Mouse (Mus musculus) midbrain, postnatal 0 days (tissue): ENCODE data around the gene T2. TPM values are rescaled to one million over a fixed set of nuclear protein-coding genes. Genes with fewer than 3 reads are reported as not detected.

Experiments
- ATAC-seq: fragments of 200-750 bp; cut with Nextera tagmentation; 2 replicates; pipeline ENCODE4 v1.8.0; 2017; ENCODE audit warnings: moderate number of reproducible peaks, mild to moderate bottlenecking, moderate TSS enrichment, moderate library complexity; ENCODE audit not compliant: low FRiP score
- DNase-seq: peaks from one replicate; pipeline ENCODE4 v3.0.0-alpha.2; 2015; ENCODE audit warnings: low spot score
- H3K27ac ChIP-seq: fragments of 300-500 bp; sonication (generic); 2 replicates; pipeline ENCODE4 v1.5.1; 2014; ENCODE audit warnings: low read depth, mild to moderate bottlenecking, low read length, mixed read lengths
- H3K27me3 ChIP-seq: fragments of 300-500 bp; sonication (generic); 2 replicates; pipeline ENCODE4 v1.6.1; 2014; ENCODE audit warnings: low read length, control low read depth, mixed read lengths; ENCODE audit not compliant: insufficient read depth
- H3K36me3 ChIP-seq: fragments of 300-500 bp; sonication (generic); 2 replicates; pipeline ENCODE4 v1.6.1; 2014; ENCODE audit warnings: low read length, control low read depth, mixed read lengths; ENCODE audit not compliant: insufficient read depth
- H3K4me1 ChIP-seq: fragments of 300-500 bp; sonication (generic); 2 replicates; pipeline ENCODE4 v1.6.1; 2014; ENCODE audit warnings: mild to moderate bottlenecking, control low read depth, antibody characterized with exemption, low read length, mixed read lengths; ENCODE audit not compliant: insufficient read depth
- H3K4me2 ChIP-seq: fragments of 300-500 bp; sonication (generic); 2 replicates; pipeline ENCODE4 v1.6.1; 2014; ENCODE audit warnings: low read depth, mild to moderate bottlenecking, low read length, mixed read lengths; ENCODE audit not compliant: poor library complexity, severe bottlenecking
- H3K4me3 ChIP-seq: fragments of 300-500 bp; sonication (generic); 2 replicates; pipeline ENCODE4 v1.5.1; 2014; ENCODE audit warnings: low read depth, mild to moderate bottlenecking, low read length, moderate library complexity
- H3K9ac ChIP-seq: fragments of 300-500 bp; sonication (generic); replicated peaks from 2 replicates; pipeline ENCODE4 v1.6.1; 2014; ENCODE audit warnings: mild to moderate bottlenecking, low read length, moderate library complexity, mixed read lengths; ENCODE audit not compliant: poor library complexity, severe bottlenecking
- H3K9me3 ChIP-seq: fragments of 300-500 bp; sonication (generic); 2 replicates; pipeline ENCODE4 v1.6.1; 2016; ENCODE audit warnings: low read length, control low read depth
- CTCF ChIP-seq: IDR thresholded peaks from 2 replicates; pipeline ENCODE4 v1.5.1; 2016; ENCODE audit warnings: antibody characterized with exemption, mild to moderate bottlenecking
- WGBS: fragments of 180-500 bp; shearing (Covaris S2); extraction: QIAGEN DNeasy Blood & Tissue Kit; methylation state at CpG from one replicate; pipeline ENCODE4 v1.1.7; 2014; 5-methylcytosine and 5-hydroxymethylcytosine counted together
- polyA plus RNA-seq: library from polyadenylated mRNA; unstranded; fragments of >200 nt; fragmentation: Nextera tagmentation; extraction: Ambion mirVana; gene quantifications from 2 replicates; pipeline ENCODE4 v1.2.1, GENCODE M21; 2015
- total RNA-seq: library from RNA; depleted of rRNA; stranded (reverse); fragments of >200 nt; gene quantifications from 2 replicates; pipeline ENCODE4 v1.2.3, GENCODE M21; 2014; rRNA removed

Gene T2
- total and polyA plus RNA-seq, 2 experiments from 2014 or later = 0.38 to 0.81 TPM

GRCm38 (mm10) chr17:8463482-8464128 is 107.8 kb downstream of the T2 start:
- Histone ChIP-seq H3K27me3 (no peaks in the 10 kb centered on the region), H3K4me3 (no peak overlapping the region), H3K27ac (no peak overlapping the region), H3K9ac (no peak overlapping the region), H3K4me1 (no peaks in the 10 kb centered on the region), H3K9me3 (no peaks in the 10 kb centered on the region), H3K36me3 (no peaks in the 10 kb centered on the region), H3K4me2 (no peak overlapping the region)
- peak; percentile 96 for TF ChIP-seq CTCF
- DNase-seq (peak; percentile 92), ATAC-seq (peak; percentile 61; the same call in 1 of the 2 replicates)
- 28% methylated on average over 9 of the region's 9 CpGs for WGBS

DNA sequence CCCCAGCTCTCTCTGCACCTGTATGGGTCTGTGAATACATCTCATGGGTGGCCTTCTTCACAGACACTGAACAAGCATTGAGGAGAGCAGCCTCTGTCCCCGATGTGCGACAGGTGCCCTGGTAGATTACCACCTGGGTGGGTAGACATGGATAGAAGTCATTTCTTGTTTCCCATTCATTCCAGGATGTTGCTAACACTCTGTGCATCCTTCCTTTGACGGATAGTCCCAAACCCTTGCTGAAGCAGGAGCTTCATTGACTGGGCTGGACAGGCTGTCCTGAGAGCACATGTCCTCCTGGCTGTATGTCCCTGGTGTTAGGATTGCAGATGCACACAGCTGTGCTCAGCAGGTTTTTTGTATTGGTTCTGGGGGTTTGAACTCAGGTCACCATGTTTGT is 112.0 kb downstream of the T2 start:
- no peak overlapping the region for H3K4me3 ChIP-seq
- no peaks in the 10 kb centered on the region for H3K27me3 ChIP-seq
- 84% methylated on average over 3 of the region's 3 CpGs for WGBS
- H3K27ac ChIP-seq = no peak overlapping the region
- no peaks in the 10 kb centered on the region for H3K9me3 ChIP-seq
- no peak overlapping the region for H3K4me2 ChIP-seq
- ATAC-seq (no peak), DNase-seq (no peak)
- H3K4me1 ChIP-seq = no peaks in the 10 kb centered on the region
- no peaks in the 10 kb centered on the region for H3K36me3 ChIP-seq
- TF ChIP-seq CTCF = no peak
- H3K9ac ChIP-seq = no peak overlapping the region

- Histone ChIP-seq H3K27me3 (no peaks in the 10 kb centered on the region), H3K4me2 (no peak overlapping the region), H3K9me3 (no peaks in the 10 kb centered on the region), H3K4me1 (no peaks in the 10 kb centered on the region), H3K9ac (no peak overlapping the region), H3K27ac (no peak overlapping the region), H3K36me3 (no peaks in the 10 kb centered on the region), H3K4me3 (no peak overlapping the region)
- DNase-seq (peak; percentile 91), ATAC-seq (peak; percentile 77)
- 12% methylated on average over 19 of the region's 19 CpGs for WGBS
- peak; percentile 98 for TF ChIP-seq CTCF
Measured at GRCm38 (mm10) chr17:8468716-8469344, 113.0 kb downstream of the T2 start.

Other genes with a start within 250 kb of the T2 start
- gene Gm49673, start 208.2 kb upstream of the T2 start, total RNA-seq = 3.5 and 5.8 TPM in 2 replicates
- gene Gm49673, start 208.2 kb upstream of the T2 start, polyA plus RNA-seq = 0.48 TPM in 1 of 2 replicates, not detected in the other
- gene Rnaset2a, start 207.9 kb upstream of the T2 start, total RNA-seq = 12.9 and 17.4 TPM in 2 replicates
- 12.6 and 15.1 TPM in 2 replicates for gene Rnaset2a, start 207.9 kb upstream of the T2 start, polyA plus RNA-seq
- 13.2 and 19.1 TPM in 2 replicates for gene Fgfr1op, start 190.5 kb upstream of the T2 start, total RNA-seq
- 16.6 and 17.9 TPM in 2 replicates for gene Fgfr1op, start 190.5 kb upstream of the T2 start, polyA plus RNA-seq
- gene Ccr6, start 119.9 kb upstream of the T2 start, total RNA-seq = not detected in 2 replicates
- not detected in 2 replicates for gene Ccr6, start 119.9 kb upstream of the T2 start, polyA plus RNA-seq
- gene Mpc1, start 73.1 kb upstream of the T2 start, total RNA-seq = 306 and 314 TPM in 2 replicates
- 494 and 535 TPM in 2 replicates for gene Mpc1, start 73.1 kb upstream of the T2 start, polyA plus RNA-seq
- gene Sft2d1, start 44.9 kb upstream of the T2 start, total RNA-seq = 113 and 130 TPM in 2 replicates
- gene Sft2d1, start 44.9 kb upstream of the T2 start, polyA plus RNA-seq = 221 and 235 TPM in 2 replicates
- 29.8 and 31.5 TPM in 2 replicates for gene Prr18, start 18.5 kb upstream of the T2 start, total RNA-seq
- 15.7 and 15.9 TPM in 2 replicates for gene Prr18, start 18.5 kb upstream of the T2 start, polyA plus RNA-seq
- gene T, start 78.4 kb downstream of the T2 start, total RNA-seq = 0.11 and 1.9 TPM in 2 replicates
- gene T, start 78.4 kb downstream of the T2 start, polyA plus RNA-seq = 0.25 and 0.35 TPM in 2 replicates
- gene Pde10a, start 169.4 kb downstream of the T2 start, total RNA-seq = 40.3 and 42.3 TPM in 2 replicates
- gene Pde10a, start 169.4 kb downstream of the T2 start, polyA plus RNA-seq = 7.8 and 8.6 TPM in 2 replicates
- gene Gm17087, start 211.0 kb downstream of the T2 start, total RNA-seq = not detected in 2 replicates
- gene Gm17087, start 211.0 kb downstream of the T2 start, polyA plus RNA-seq = not detected in 2 replicates